Mouse (Mus musculus) olfactory bulb, adult 2 months (tissue): ENCODE measurements around the gene Ccdc114.

ENCODE experiments used
- CTCF ChIP-seq: fragments of 200-500 bp; IDR thresholded peaks from 2 replicates; pipeline ENCODE4 v1.5.1; 2012; ENCODE audit warnings: low read depth, mild to moderate bottlenecking, low read length, moderate library complexity; ENCODE audit not compliant: insufficient read depth
- POLR2A ChIP-seq: fragments of 200-500 bp; IDR thresholded peaks from 2 replicates; pipeline ENCODE4 v1.6.1; 2012; ENCODE audit warnings: mild to moderate bottlenecking, low read depth, low read length, moderate library complexity; ENCODE audit not compliant: insufficient read depth

- TF ChIP-seq POLR2A = no peak
- no peak for TF ChIP-seq CTCF
These were observed 50.2 kb downstream of the Ccdc114 start for GRCm38 (mm10) chr7:45974103-45974502.
